Mouse (Mus musculus): ENCODE measurements at regions not wholly inside any gene's neighbourhood (a gene's known extent, or its start where the extent isn't known, plus 50 kb on each side); places are given as distances from the start of the nearest gene placed in this dataset.
A peak's percentile ranks its signal among the peaks of the same experiment; 100 is the strongest.

DNA sequence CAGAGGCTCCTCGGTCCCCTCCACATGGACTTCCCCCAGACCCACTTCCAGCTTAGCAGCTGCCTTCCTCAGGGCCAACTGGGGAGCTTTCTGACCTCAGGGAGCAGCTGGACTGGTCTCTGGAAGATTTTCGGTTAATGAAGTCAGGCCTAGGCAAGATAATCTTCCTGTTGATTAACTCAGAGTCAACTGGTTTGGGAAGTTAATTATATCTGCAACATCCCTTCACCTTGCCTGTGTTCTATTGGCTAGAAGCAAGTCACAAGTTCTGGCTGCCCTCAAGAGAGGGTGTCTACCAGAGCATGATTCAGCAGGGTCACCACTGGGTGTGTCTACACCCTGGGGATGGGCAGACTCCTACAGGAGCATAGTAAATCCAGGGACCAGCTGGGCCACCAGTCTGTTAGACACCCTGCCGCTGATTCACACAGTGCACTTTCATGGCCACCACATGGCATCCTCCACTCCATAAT lies 53.9 kb upstream of the Maml3 start:
- no peak for DNase-seq (ENCODE audit: low spot score in 2 of 2)

DNA sequence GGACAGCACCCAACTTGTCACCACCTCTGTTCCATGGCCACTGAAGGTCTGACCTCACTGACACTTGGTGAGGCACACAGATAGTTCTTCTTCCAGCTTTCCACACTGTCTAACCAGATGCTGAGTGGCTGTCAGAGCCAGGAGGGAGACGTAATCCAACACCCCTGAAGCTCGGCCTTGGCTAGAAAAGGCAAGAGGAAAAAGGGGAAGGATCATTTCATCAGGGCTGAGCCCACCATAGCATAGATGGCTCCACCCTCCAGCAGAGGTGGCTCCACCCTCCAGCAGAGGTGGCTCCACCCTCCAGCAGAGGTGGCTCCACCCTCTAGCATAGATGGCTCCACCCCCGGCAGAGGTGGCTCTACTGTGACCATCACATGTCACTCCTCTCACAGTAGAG lies 56.8 kb upstream of the Maml3 start:
- DNase-seq (ENCODE audit: low spot score in 2 of 2) = no peak

DNA sequence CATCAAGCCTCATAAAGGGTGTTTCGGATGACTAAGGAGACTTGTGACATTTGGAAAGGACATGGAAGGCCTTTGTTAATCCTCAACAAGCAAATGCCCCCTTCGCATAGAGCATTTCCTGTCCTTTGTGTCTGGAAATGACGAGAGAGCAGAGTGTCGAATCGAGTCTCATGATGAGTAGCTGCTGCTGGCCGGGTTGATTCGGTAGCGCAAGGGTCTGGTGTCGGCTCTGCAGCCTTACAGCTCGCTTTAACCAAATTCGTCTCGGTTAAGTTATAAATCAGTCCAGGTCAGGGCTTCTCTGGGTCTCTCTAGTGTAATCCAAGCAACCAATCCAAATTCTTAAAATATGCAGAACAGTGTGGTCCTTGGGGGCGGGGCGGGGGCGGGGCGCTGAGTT lies 59.1 kb upstream of the Maml3 start:
- no peak for DNase-seq (ENCODE audit: low spot score in 2 of 2)

GRCm38 (mm10) chr3:52167420-52167819 lies 62.5 kb upstream of the Maml3 start:
- no peak for DNase-seq (ENCODE audit: low spot score in 2 of 2)

- no peak for DNase-seq (ENCODE audit: low spot score in 2 of 2)
These were observed 66.0 kb upstream of the Maml3 start for GRCm38 (mm10) chr3:52170847-52171246.

GRCm38 (mm10) chr3:52171303-52171702 lies 66.4 kb upstream of the Maml3 start:
- no peak for DNase-seq (ENCODE audit: low spot score in 2 of 2)

- DNase-seq (ENCODE audit: low spot score in 2 of 2) = no peak
These were observed 68.6 kb upstream of the Maml3 start for GRCm38 (mm10) chr3:52173490-52173889.

DNA sequence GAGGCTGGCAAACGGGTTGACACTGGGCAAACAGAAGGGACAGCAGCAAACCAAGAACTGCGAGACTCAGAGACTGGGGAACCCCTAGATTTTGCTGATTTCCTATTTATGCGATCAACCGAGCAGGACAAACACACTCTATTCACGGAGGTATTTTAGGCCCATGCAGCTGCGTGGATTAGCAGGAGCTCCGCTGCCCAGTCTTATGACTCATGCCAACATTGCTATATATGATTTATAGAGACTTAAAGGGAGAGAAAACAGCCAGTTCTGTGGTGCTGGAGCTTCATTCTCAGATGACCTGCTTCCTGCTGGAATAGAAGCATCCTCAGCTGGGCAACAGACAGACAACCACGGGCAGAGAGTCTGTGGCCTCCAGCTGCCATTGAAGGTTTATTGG lies 71.2 kb upstream of the Maml3 start:
- DNase-seq (ENCODE audit: low spot score in 2 of 2) = no peak

GRCm38 (mm10) chr3:52178851-52179250 lies 74.0 kb upstream of the Maml3 start:
- no peak for DNase-seq (ENCODE audit: low spot score in 2 of 2)

GRCm38 (mm10) chr3:52179686-52180085 lies 74.8 kb upstream of the Maml3 start:
- DNase-seq (ENCODE audit: low spot score in 2 of 2) = peak in 1 of 2 experiments; percentile 40

DNA sequence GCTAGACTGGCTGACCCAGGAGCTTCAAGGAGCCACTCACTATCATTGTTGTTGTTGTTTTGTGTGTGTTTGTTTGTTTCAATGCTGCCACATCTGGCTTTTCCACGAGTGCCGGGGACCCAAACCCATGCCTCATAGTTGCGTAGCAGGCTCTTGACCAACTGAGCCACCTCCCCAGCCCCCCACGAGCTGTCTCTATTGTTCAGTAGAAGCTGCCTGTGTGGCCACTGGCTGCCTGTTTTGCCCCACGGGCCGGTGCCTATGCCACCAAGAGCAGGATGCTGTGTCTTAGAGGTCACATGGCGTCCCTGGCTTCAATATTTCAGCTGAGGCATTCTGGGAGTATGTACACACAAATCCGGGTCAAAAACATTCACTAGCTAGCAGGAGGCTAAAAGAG lies 75.4 kb upstream of the Maml3 start:
- DNase-seq (ENCODE audit: low spot score in 2 of 2) = no peak

GRCm38 (mm10) chr3:52180785-52181184 lies 75.9 kb upstream of the Maml3 start:
- no peak for DNase-seq (ENCODE audit: low spot score in 2 of 2)

GRCm38 (mm10) chr3:52181326-52182101 lies 76.6 kb upstream of the Maml3 start:
- DNase-seq (ENCODE audit: low spot score in 2 of 2) = no peak

GRCm38 (mm10) chr3:52184241-52184640 lies 79.4 kb upstream of the Maml3 start:
- no peak for DNase-seq (ENCODE audit: low spot score in 2 of 2)

GRCm38 (mm10) chr3:52185351-52185750 lies 80.5 kb upstream of the Maml3 start:
- no peak for DNase-seq (ENCODE audit: low spot score in 2 of 2)

GRCm38 (mm10) chr3:52187401-52187801 lies 80.7 kb upstream of the Foxo1 start:
- no peak for DNase-seq (ENCODE audit: low spot score in 2 of 2)

GRCm38 (mm10) chr3:52188303-52188702 lies 79.8 kb upstream of the Foxo1 start:
- no peak for DNase-seq (ENCODE audit: low spot score in 2 of 2)

DNA sequence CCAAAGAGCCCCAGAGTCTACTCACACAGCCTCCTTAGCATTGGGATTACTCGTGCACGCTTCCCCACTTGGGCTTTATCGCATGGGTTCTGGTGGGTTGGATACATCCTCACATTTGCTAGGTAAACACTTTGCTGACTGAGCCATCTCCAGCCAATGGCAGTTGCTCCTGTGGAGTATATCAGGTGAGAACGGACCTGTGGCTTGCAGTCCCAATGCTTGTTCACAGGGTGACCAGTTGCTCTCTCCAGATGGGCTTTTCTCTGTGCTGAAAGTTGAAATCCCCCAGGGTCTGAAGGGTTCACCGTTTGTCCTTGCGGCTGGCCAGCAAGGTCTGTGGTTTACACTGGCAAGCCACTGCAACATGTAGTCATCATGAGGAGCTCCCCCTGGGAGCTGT lies 79.1 kb upstream of the Foxo1 start:
- DNase-seq (ENCODE audit: low spot score in 2 of 2) = no peak

DNA sequence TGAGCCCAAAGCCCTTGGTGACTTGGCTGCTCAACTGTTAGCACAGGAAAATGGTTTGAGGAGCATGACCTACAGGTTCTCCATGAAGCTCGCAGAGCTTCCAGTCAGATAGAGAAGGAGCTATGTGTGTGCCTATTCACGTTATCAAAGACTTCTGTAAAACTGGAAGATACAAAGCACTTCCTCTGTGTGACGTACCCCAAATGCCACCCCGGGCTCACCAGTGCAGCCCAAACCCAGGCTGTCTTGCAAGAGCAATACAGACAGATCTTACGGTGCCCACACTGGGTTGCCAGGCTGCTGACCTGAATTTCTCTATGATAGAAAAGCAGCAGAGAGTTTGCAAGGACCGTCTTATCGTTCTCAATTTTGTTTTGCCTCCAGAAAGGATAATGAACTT lies 78.1 kb upstream of the Foxo1 start:
- DNase-seq (ENCODE audit: low spot score in 2 of 2) = no peak

DNA sequence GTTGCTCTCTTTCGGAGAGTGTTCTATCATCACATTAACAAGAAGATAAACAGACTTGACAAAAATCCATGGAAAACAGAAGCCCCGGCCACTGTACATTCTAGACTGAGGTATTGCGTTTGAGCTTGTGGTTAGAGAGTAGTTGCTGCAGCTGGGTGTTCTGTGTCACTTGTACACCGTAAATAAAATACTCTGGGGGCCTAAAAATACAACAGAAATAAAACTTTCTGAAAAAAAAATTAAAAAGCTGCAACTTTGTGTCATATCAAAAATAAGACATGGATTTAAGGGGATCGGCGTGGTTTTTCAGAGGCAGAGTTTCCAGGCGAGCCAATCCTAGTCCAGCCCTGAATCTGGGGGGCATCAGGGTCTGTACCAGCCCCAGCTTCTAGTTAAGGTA lies 75.1 kb upstream of the Foxo1 start:
- no peak for DNase-seq (ENCODE audit: low spot score in 2 of 2)

DNA sequence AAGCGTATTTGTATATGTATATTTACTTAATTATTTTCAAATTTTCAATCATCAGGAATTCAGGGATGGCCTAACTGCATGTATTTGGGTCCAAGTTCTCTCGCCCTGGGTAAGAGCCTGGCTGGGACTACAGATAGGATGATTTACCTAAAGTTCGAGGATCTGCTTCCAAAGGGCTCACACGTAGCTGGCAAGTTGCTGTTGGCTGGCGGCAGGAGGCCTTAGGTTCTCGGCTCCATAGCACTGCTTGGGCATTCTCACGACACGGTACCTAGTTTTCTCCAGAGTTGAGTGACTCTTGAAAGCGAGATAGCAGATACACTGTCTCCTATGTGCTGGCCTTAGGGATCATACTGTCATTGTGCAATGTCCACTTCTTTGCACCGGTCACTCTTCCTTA lies 73.9 kb upstream of the Foxo1 start:
- DNase-seq (ENCODE audit: low spot score in 2 of 2) = no peak

GRCm38 (mm10) chr3:52195486-52195885 lies 72.7 kb upstream of the Foxo1 start:
- no peak for DNase-seq (ENCODE audit: low spot score in 2 of 2)

DNA sequence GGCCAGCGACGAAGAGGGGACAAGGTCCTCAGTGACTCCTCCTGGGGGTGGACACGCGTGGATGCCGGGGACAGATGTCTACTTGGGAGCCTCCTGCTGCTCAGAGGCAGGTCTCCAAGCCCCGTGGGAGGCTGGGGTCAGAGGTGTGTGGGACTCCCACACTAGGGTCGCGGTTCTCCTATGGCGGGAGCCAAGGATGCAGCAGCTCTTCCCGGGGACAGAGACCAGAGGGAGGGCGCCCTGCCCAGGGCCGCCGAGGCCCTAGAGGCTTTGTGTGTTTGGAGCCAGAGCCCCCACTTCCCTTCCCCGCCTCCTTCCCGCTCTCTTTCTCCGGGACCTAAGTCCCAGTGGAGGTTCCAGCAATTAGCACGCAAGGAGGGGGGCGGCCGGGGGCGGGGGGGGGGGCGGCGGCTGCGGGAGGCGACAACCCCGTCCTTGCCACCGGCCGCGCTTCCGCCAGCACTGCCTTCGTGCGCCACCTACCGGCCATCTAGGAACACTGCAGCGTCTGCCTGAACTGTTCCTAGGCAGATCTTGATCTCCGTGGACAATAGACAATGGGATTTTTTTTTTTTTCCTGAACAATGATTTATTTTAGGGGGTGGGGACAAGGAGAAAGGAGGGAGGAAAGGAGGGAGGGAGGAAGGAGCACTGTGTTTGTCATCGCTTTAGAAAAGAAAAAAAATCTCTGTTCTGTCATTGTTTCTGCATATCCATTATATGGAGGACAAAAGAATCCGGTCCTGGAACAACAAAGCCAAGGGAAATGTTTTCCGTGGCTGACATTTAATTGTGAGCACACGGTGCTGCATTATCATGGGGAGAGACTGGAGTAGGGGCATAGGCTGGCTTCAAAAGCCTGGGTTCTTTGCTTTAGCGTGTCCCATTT lies 71.8 kb upstream of the Foxo1 start:
- peak in 1 of 2 experiments; percentile 57 for DNase-seq (ENCODE audit: low spot score in 2 of 2)

All from frontal cortex, postnatal 25 days (tissue).